Mouse (Mus musculus): Measurements from ENCODE around the gene Tmcc2. TPM values are rescaled to one million over a fixed set of nuclear protein-coding genes. Genes with fewer than 3 reads are reported as not detected.

The Tmcc2 gene
- total and polyA plus RNA-seq, 3 experiments, result 0.14 to 0.34 TPM; not detected in 1

DNA sequence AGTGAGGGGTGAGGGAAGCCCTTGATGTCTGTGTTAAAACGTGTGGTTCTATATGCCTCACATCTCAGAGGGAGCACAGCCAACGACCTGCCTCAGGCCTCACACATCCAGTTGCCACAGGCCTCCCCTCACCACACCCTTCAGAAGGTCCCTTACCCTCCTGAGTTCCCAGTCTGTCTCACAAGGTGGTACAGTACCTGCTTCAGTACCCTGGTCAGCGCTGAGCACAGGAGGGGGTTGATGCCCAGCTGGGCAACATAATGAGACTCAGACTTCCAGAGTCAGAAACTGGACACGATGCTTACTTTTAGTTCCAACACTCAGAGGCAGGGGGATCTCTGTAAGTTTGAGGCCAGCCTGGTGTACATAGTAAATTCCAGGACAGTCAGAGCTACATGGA is 84.3 kb downstream of the Tmcc2 start:
- in situ Hi-C loops (cut with MboI; ENCODE audit: low pct_ligation_motif_present, low pct_unique_long_range_greater_than_20kb, low sequenced_read_pairs) (loop anchor here (10.0 kb wide), 1 partner anchor 52 kb away; no protein-coding TSS in a partner anchor), dilution Hi-C loops (cut with MboI; ENCODE audit: extremely low pct_ligation_motif_present, extremely low pct_unique_long_range_greater_than_20kb, low sequenced_read_pairs) (no loop called here)
- TF ChIP-seq POLR2A (IDR thresholded peaks at IDR 0.05; ENCODE audit: low read depth, low read length), result no peak
- no peak for TF ChIP-seq RCOR1 (conservative IDR thresholded peaks at IDR 0.05; ENCODE audit: low read depth, low read length)
- no peak for TF ChIP-seq EP300 (IDR thresholded peaks at IDR 0.05; ENCODE audit: low read length)
- TF ChIP-seq SMC3 (IDR thresholded peaks at IDR 0.05; ENCODE audit: low read depth, low read length), result no peak
- TF ChIP-seq CHD1 (IDR thresholded peaks at IDR 0.05; ENCODE audit: low read depth, low read length), result no peak
- TF ChIP-seq PAX5 (IDR thresholded peaks at IDR 0.05; ENCODE audit: low read length), result no peak
- TF ChIP-seq ZMIZ1 (IDR thresholded peaks at IDR 0.05; ENCODE audit: low read depth, low read length), result no peak
- no peak for TF ChIP-seq CTCF (conservative IDR thresholded peaks at IDR 0.05 in 1 of 2, IDR thresholded peaks at IDR 0.05 in 1 of 2; ENCODE audit: low read depth in 2 of 2, low read length in 2 of 2)
- no peak for TF ChIP-seq MYC (IDR thresholded peaks at IDR 0.05; ENCODE audit: low read depth, low read length)
- no peak for TF ChIP-seq RAD21 (IDR thresholded peaks at IDR 0.05; ENCODE audit: low read depth, low read length)
- no peak for TF ChIP-seq ELF1 (IDR thresholded peaks at IDR 0.05; ENCODE audit: low read depth, low read length)
- no peak for TF ChIP-seq IRF4 (IDR thresholded peaks at IDR 0.05; ENCODE audit: low read depth, low read length)
- no peak for TF ChIP-seq JUN (IDR thresholded peaks at IDR 0.05; ENCODE audit: insufficient read depth, low read depth, low read length)
- no peak for TF ChIP-seq USF1 (IDR thresholded peaks at IDR 0.05; ENCODE audit: low read depth, low read length)
- no peak for TF ChIP-seq TCF12 (IDR thresholded peaks at IDR 0.05; ENCODE audit: low read depth, low read length)
- no peak for TF ChIP-seq USF2 (conservative IDR thresholded peaks at IDR 0.05; ENCODE audit: low read depth, low read length)
- no peak for TF ChIP-seq GABPA (IDR thresholded peaks at IDR 0.05; ENCODE audit: insufficient replicate concordance, low read depth, low read length)
- no peak for TF ChIP-seq MAFK (IDR thresholded peaks at IDR 0.05; ENCODE audit: insufficient replicate concordance, low read length)
- Histone ChIP-seq H3K4me1 (ENCODE audit: control insufficient read depth in 1 of 2, insufficient read depth in 2 of 2) (peaks cover 0 to 14% of the 10 kb centered on the region in 2 experiments), H3K36me3 (replicated peaks in 1 of 2; ENCODE audit: control insufficient read depth in 1 of 2, insufficient read depth in 1 of 2, low read length in 1 of 2) (no peaks in the 10 kb centered on the region), H3K27me3 (replicated peaks) (peaks cover 62% of the 10 kb centered on the region), H3K4me2 (ENCODE audit: insufficient read depth, low read depth, poor library complexity, severe bottlenecking) (no peak overlapping the region), H3K27ac (ENCODE audit: insufficient read depth, low read depth) (no peak overlapping the region), H3K79me2 (replicated peaks; ENCODE audit: control insufficient read depth, extremely low read depth, insufficient read depth, poor library complexity, severe bottlenecking) (no peaks in the 10 kb centered on the region), H3K4me3 (replicated peaks in 1 of 3; ENCODE audit: low read depth in 2 of 3, low read length in 2 of 3, poor library complexity in 1 of 3) (no peak overlapping the region), H3K9ac (ENCODE audit: insufficient read depth, low read depth) (no peak overlapping the region), H3K9me3 (replicated peaks; ENCODE audit: low read length) (no peaks in the 10 kb centered on the region)
- DNase-seq (ENCODE audit: extremely low read depth), result no peak

Other genes with a start within 250 kb of the Tmcc2 start
- gene Lemd1, start 199.8 kb downstream of the Tmcc2 start, total RNA-seq (2012; rRNA removed), result not detected in 2 replicates
- not detected in 2 replicates for gene Lemd1, start 199.8 kb downstream of the Tmcc2 start, total RNA-seq (2014; rRNA removed)
- not detected in 2 replicates for gene Lemd1, start 199.8 kb downstream of the Tmcc2 start, polyA plus RNA-seq (2012; ENCODE audit: insufficient read length, low read depth)
- not detected in 2 replicates for gene AC124108.1, start 199.8 kb downstream of the Tmcc2 start, total RNA-seq (2012; rRNA removed)
- gene AC124108.1, start 199.8 kb downstream of the Tmcc2 start, total RNA-seq (2014; rRNA removed), result not detected in 2 replicates
- gene AC124108.1, start 199.8 kb downstream of the Tmcc2 start, polyA plus RNA-seq (2012; ENCODE audit: insufficient read length, low read depth), result not detected in 2 replicates
- not detected in 2 replicates for gene Gm10188, start 161.5 kb downstream of the Tmcc2 start, total RNA-seq (2012; rRNA removed)
- not detected in 2 replicates for gene Gm10188, start 161.5 kb downstream of the Tmcc2 start, total RNA-seq (2014; rRNA removed)
- not detected in 2 replicates for gene Gm10188, start 161.5 kb downstream of the Tmcc2 start, polyA plus RNA-seq (2012; ENCODE audit: insufficient read length, low read depth)
- gene Klhdc8a, start 92.7 kb downstream of the Tmcc2 start, total RNA-seq (2012; rRNA removed), result not detected in 2 replicates
- gene Klhdc8a, start 92.7 kb downstream of the Tmcc2 start, total RNA-seq (2014; rRNA removed), result not detected in 2 replicates
- gene Klhdc8a, start 92.7 kb downstream of the Tmcc2 start, polyA plus RNA-seq (2012; ENCODE audit: insufficient read length, low read depth), result not detected in 2 replicates
- 0.25 and 0.30 TPM in 2 replicates for gene Nuak2, start 75.2 kb downstream of the Tmcc2 start, total RNA-seq (2012; rRNA removed)
- gene Nuak2, start 75.2 kb downstream of the Tmcc2 start, total RNA-seq (2014; rRNA removed), result not detected in 2 replicates
- gene Nuak2, start 75.2 kb downstream of the Tmcc2 start, polyA plus RNA-seq (2012; ENCODE audit: insufficient read length, low read depth), result not detected in 2 replicates
- 0.21 and 0.25 TPM in 2 replicates for gene Dstyk, start 26.3 kb upstream of the Tmcc2 start, total RNA-seq (2012; rRNA removed)
- 0.12 and 0.19 TPM in 2 replicates for gene Dstyk, start 26.3 kb upstream of the Tmcc2 start, total RNA-seq (2014; rRNA removed)
- gene Dstyk, start 26.3 kb upstream of the Tmcc2 start, polyA plus RNA-seq (2012; ENCODE audit: insufficient read length, low read depth), result 0.59 and 0.72 TPM in 2 replicates
- 36.9 and 37.1 TPM in 2 replicates for gene Rbbp5, start 86.1 kb upstream of the Tmcc2 start, total RNA-seq (2012; rRNA removed)
- 52.1 and 52.5 TPM in 2 replicates for gene Rbbp5, start 86.1 kb upstream of the Tmcc2 start, total RNA-seq (2014; rRNA removed)
- gene Rbbp5, start 86.1 kb upstream of the Tmcc2 start, polyA plus RNA-seq (2012; ENCODE audit: insufficient read length, low read depth), result 50.3 and 53.1 TPM in 2 replicates
- gene Tmem81, start 114.9 kb upstream of the Tmcc2 start, total RNA-seq (2012; rRNA removed), result 2.0 and 3.3 TPM in 2 replicates
- gene Tmem81, start 114.9 kb upstream of the Tmcc2 start, total RNA-seq (2014; rRNA removed), result 2.2 and 2.3 TPM in 2 replicates
- gene Tmem81, start 114.9 kb upstream of the Tmcc2 start, polyA plus RNA-seq (2012; ENCODE audit: insufficient read length, low read depth), result 2.4 and 2.8 TPM in 2 replicates
- gene Cntn2, start 152.0 kb upstream of the Tmcc2 start, total RNA-seq (2012; rRNA removed), result 0.04 and 0.08 TPM in 2 replicates
- 0.05 and 0.07 TPM in 2 replicates for gene Cntn2, start 152.0 kb upstream of the Tmcc2 start, total RNA-seq (2014; rRNA removed)
- gene Cntn2, start 152.0 kb upstream of the Tmcc2 start, polyA plus RNA-seq (2012; ENCODE audit: insufficient read length, low read depth), result 0.04 TPM in 2 replicates

Measured in CH12.LX (cell line).